Mouse (Mus musculus) heart, adult 8-10 months (tissue): ENCODE results near the gene Wdr19. TPM values are rescaled to one million over a fixed set of nuclear protein-coding genes. Genes with fewer than 3 reads are reported as not detected.

Experiments
- DNase-seq: peaks from one replicate; pipeline ENCODE4 v3.0.0; 2022; ENCODE audit warnings: low spot score
- total RNA-seq, 4 experiments: library from RNA; stranded (reverse); gene quantifications; 2 replicates each; pipeline ENCODE4 v1.2.4; 2022

Gene Wdr19
- total RNA-seq, result 1 to 10 TPM in 2 of 4 experiments, under 1 TPM in 2; 0.66 to 2.3 (median 1.2) TPM

DNA sequence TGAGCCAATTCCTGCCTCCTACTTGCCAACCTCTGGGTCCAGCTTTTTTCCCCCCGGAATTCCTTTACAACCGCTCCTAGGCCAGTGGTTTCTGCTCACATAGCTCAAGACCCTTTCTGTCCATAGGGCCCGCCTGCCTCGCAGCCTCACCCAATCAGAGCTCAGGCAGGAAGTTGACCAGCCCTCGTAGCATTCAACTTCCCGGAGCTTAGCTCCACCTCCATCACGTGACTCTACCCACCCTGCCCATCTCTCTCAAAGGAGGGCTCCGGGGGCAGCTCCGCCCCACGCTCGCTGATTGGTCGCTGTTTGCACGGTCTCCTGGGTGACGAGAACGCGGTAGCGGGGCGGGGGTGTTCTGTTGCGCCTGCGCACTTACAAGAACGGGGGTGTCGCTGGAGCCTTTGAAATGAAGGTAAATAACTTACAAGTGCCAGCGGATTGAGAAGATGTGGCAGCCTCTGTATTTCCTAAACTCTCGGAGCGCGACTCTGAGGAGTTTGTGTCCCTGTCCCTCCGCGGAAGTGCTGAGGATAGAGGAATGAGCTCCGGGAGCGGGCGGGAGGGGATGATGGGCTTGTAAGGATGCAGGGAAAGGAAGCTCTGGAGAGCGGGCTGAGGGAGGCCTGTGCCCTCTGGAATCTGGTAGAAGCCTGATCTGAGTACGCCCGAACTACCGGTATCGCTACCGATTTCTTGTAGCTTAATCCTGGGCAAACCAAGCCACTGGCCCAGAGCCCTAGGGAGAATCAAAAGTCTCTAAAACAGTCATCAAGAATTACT is at the start of gene Wdr19:
Gene Wdr19, plus strand, starts transcription at position 351 of the 783 bp plus-strand sequence.
- peak; percentile 99 for DNase-seq

- no peak for DNase-seq
Measured at GRCm38 (mm10) chr5:65149706-65150105, 49.8 kb upstream of the Wdr19 start.

DNA sequence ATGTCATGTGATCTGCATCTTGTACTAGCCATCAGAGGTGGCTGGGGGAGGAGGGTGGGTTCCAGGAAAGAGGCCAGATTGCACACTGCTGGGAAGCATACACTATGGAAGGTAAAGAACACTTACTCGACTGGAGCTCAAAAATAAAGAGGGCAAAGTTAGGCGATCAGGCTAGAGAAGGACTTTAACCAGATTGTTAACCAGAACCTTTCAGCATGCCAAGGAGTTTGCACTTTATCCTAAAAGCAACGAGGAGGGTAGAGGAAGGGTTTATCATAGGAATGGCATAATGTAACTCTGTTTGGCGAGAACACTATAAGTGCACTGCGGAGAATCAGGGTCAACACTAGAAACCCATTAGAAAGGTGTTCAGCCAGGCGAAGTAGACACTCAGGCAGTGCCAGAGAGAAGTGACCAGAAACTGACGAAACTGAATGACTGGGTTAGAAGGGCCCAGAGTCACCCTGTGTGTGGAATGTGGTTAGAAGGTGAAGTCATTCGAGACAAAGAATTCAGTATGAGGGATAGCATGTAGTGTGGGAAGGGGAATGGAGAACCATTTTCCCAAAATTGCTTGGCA is 49.0 kb upstream of the Wdr19 start:
- DNase-seq, result no peak

DNA sequence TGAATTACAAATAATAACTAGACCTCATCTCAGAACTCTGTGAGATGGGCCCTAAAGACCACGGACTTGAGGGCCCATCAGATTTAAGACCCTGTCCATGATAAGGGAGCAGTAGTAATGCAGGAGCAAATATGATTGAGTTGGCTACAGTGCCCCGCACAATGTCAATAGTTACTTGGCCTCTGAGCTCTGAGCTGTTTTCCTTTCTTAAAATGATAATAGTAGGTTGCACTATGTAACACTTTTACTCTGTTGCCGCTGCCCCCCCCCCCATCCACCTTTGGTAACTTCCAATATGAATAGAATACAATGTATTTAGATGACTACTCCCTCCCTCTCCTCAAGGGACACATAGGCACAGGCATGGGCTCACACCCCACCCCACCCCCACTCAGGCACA is 48.2 kb upstream of the Wdr19 start:
- DNase-seq, result no peak

- DNase-seq, result no peak
Measured at GRCm38 (mm10) chr5:65151767-65152166, 47.7 kb upstream of the Wdr19 start.

DNA sequence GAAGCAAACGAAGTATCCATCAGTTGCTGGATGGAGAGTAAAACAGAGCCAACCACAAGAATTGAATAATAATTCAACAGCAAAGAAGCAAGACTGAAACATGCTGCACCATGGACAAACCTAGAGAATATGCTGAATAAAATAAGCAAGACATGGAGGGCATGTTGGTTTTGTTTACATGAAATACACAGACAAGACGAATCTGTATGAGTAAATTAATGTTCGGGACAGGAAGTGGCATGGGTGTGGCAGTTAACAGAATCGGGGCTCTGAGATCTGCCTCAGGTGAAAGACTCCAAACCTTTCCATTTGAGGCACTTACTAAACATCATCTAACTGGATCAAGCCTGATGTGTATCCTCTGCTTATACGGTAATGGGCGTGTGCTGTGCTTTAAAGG is 45.2 kb upstream of the Wdr19 start:
- no peak for DNase-seq

DNA sequence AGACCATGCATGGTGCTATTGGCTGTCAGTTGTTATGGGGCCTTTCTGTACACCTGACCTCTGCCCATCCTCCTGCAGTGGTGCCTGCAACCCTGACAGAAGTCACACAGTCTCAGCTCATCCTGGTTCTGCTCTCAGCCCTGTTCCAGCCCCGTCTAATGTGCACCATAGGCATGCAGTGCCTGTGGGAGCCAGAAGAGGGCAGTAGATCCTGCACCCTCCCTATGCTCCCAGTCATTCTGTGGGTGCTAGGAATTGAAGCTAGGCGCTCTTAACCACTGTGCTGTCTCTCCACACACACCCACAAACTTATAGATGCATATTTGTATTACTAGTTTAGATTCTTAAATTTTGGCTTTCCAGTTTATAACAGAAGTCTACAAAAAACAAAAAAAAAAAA is 42.6 kb upstream of the Wdr19 start:
- peak; percentile 32 for DNase-seq

- peak; percentile 89 for DNase-seq
Measured at GRCm38 (mm10) chr5:65157412-65158381, 41.8 kb upstream of the Wdr19 start.

GRCm38 (mm10) chr5:65158696-65159305 is 40.7 kb upstream of the Wdr19 start:
- no peak for DNase-seq

DNA sequence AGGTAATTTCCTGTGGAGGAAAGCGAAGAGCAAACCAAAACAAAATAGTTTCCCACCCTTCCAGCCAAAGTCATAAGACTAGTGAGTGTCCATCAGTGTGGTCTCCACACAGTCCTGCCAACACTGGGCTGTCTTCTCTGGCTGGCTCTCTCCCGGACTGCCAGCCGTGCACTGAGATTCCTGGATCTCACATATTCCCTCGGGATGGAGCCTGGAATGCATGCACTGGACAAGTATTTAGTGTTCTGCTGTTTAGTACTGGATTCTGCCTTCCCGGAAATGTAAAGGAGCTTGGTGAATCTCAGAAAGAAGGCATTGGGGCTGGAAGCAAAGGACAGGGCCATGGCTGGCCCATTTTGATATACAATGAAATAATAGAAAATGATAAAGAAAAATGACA is 36.5 kb upstream of the Wdr19 start:
- no peak for DNase-seq

DNA sequence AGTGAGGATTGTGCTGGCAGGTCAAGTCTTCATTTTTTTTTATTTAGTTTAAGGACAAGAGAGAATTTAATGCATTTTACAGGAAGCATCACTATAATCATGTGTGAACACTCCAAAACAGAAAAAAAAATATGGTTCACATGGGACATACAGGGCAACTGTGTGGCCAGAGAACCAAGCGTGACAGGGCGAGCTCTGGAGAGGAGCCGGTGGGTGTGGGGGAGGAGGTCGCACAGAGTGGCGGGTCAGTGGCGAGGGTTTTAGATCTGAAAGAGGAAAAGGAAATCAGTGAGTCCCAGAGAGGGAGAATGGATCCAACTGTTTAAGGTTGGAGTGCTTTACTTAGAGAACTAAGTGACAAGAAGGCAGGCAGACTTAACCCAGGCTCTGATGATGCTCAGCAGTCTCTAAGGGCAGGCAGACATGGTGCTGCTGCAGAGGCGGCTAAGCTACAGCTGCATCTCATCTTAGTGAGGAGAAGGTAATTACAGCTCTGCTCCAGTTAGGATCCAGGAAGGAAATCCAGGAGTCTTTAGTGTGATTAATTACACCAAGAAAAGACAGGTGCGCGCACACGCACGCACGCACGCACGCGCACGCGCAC is 35.9 kb upstream of the Wdr19 start:
- DNase-seq, result no peak

- no peak for DNase-seq
Measured at GRCm38 (mm10) chr5:65170206-65170605, 29.3 kb upstream of the Wdr19 start.

DNA sequence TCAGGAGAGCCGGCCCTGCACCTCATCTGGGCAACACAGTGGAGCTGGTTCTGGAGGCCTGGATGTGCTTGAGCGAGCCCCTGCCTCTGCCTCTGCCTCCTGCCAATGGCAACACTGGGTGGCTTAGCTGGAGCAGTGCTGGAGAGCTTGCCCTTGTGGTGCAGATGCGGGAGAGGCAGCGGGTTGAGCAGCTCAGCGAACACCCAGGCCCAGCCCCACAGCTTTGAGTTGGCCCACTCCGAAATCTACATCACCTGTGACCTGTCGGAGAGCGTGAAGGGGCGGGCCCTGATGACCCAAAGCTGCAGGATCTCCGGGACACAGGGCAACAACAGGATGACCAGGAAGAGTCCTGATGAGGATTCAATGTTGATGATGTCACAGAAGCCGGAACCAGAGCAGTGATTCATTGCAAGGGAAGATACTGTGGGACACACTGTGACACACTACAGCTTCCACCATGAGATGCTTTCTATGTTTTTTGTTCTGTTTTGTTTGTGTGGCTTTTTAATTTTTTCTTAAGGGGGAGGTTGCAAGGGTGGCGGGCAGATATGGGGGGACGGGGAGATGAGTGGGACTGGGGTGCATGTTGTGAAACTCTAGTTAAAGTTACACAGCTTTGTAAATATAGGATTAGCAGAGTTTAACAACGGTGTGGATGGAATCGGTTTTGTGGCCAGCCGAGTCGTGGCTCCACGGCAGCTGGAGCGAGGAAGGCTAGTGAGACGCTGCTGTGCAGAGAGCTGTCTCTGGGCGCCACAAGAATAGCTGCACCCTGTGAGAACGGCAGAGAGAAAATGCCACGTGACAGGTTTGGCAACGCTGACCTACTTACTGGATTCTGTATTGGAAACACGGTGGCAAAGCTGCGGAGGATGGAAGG is 24.2 kb upstream of the Wdr19 start:
- DNase-seq, result no peak

GRCm38 (mm10) chr5:65175918-65176484 is 23.5 kb upstream of the Wdr19 start:
- DNase-seq, result no peak

GRCm38 (mm10) chr5:65177026-65177514 is 22.4 kb upstream of the Wdr19 start:
- DNase-seq, result no peak

DNA sequence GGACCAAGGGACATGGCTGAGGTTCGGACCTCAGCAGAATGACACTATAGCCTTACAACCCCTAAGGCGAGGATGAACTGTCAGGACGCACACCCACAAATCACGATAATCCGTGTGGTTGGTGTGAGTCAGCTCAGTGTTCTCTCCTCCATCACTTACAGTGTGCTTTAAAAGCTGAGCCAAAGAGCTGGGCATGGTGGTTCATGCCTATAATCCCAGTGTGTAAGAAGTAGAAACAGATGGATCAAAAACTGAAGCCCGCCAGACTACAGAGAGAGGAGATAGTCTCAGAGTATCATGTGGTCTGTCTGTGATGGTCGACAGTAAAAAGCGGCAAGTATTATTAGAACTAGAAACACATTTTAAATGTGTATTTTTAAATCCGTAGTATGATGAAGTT is 21.0 kb upstream of the Wdr19 start:
- no peak for DNase-seq

DNA sequence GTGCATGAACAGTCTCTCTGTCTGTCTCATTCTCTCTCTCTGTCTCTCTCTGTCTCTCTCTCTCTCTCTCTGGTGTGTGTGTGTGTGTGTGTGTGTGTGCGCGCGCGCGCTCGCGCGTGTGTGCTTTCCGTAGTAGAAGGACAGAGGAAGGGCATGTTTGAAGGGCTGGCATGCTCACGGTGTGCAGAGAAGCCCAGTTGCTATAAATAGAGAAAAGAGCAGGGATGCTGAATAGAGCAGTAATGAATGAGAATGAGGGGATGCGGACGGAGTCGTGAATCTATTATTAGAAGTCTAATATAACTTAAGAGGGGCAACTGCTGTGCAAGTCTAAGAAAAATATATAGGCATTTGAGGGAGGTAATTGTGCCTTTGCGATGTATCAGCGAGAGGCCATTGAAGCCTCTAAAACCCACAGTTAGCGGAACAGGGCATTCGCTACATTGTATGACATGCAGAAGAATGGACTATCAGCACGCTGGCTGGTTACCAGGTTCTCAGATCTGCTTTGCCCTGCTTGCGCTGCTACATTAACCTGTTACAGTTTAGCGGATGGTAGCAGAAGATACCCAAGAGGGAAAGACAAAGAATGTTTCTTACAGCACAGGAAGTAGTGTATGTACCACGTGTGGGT is 18.2 kb upstream of the Wdr19 start:
- no peak for DNase-seq

DNA sequence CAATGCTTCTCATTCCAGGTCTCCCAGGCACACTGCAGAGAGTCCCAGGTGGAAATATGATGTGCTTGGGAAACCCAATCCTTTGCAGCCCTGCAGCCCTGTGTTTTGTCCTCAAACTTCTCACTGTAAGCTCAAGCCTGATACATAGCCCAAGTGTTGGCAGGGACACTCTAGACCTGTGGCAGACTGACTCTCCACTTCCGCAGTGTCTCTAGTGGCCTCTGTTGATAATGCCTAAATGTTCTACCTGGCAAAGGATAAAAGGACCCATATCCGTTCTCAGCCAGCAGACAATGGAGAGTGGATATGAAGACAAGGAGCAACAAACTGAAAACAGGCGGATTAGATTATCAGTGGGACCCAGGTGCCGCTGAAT is 17.7 kb upstream of the Wdr19 start:
- no peak for DNase-seq

DNA sequence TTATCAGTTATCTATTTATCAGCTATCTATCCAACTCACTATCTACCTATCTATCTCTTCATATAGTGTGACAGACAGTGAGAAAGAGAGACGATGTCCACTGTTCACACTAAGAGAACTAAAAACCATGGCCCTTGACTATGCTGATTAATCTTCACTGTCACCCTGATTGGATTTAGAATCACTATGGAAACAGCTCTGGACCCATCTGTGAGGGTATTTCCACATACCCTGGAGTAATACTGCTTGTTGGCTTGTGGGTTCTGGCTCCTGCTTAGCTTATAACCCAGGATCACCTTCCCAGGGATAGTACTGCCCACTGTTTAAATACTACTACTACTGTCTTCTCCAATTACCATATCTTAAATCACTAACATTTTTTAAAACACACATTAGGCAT is 17.2 kb upstream of the Wdr19 start:
- no peak for DNase-seq
